Mouse (Mus musculus) brain, embryonic 14.5 days (tissue): ENCODE measurements around the gene Hs3st4.

Source experiments
- CTCF ChIP-seq: fragments of 200-500 bp; IDR thresholded peaks from 2 replicates; pipeline ENCODE4 v1.5.1; 2012; ENCODE audit warnings: inconsistent platforms, mild to moderate bottlenecking, moderate library complexity, borderline replicate concordance; ENCODE audit not compliant: insufficient read depth, insufficient read length; ENCODE audit errors: extremely low read depth
- POLR2A ChIP-seq: fragments of 200-500 bp; IDR thresholded peaks from 2 replicates; pipeline ENCODE4 v1.6.1; 2012; ENCODE audit warnings: mild to moderate bottlenecking, inconsistent platforms, borderline replicate concordance; ENCODE audit not compliant: poor library complexity, insufficient read depth, insufficient read length, severe bottlenecking; ENCODE audit errors: extremely low read depth

GRCm38 (mm10) chr7:124131312-124131711, 148.6 kb downstream of the Hs3st4 start:
- no peak for TF ChIP-seq CTCF
- TF ChIP-seq POLR2A = no peak
